Mouse (Mus musculus): Measurements from ENCODE around the gene Tnrc6b.

Gene Tnrc6b

GRCm38 (mm10) chr15:80736553-80736952, 25.4 kb downstream of the Tnrc6b start:
- no peak for DNase-seq (ENCODE audit: low spot score)

- DNase-seq (ENCODE audit: low spot score): no peak
These were observed 27.1 kb downstream of the Tnrc6b start for GRCm38 (mm10) chr15:80738244-80738643.

- no peak for DNase-seq (ENCODE audit: low spot score)
These were observed 28.9 kb downstream of the Tnrc6b start for GRCm38 (mm10) chr15:80739972-80740371.

- DNase-seq (ENCODE audit: low spot score): no peak
These were observed 30.7 kb downstream of the Tnrc6b start for GRCm38 (mm10) chr15:80741836-80742235.

- DNase-seq (ENCODE audit: low spot score): no peak
These were observed 31.9 kb downstream of the Tnrc6b start for GRCm38 (mm10) chr15:80742991-80743474.

GRCm38 (mm10) chr15:80743606-80744005, 32.5 kb downstream of the Tnrc6b start:
- DNase-seq (ENCODE audit: low spot score): no peak

- DNase-seq (ENCODE audit: low spot score): no peak
These were observed 33.7 kb downstream of the Tnrc6b start for GRCm38 (mm10) chr15:80744667-80745422.

- DNase-seq (ENCODE audit: low spot score): no peak
These were observed 37.9 kb downstream of the Tnrc6b start for GRCm38 (mm10) chr15:80748979-80749378.

- DNase-seq (ENCODE audit: low spot score): no peak
These were observed 42.2 kb downstream of the Tnrc6b start for GRCm38 (mm10) chr15:80753351-80753750.

- no peak for DNase-seq (ENCODE audit: low spot score)
These were observed 43.0 kb downstream of the Tnrc6b start for GRCm38 (mm10) chr15:80754103-80754502.

- no peak for DNase-seq (ENCODE audit: low spot score)
These were observed 48.3 kb downstream of the Tnrc6b start for GRCm38 (mm10) chr15:80759451-80759850.

GRCm38 (mm10) chr15:80760504-80760903, 49.4 kb downstream of the Tnrc6b start:
- no peak for DNase-seq (ENCODE audit: low spot score)

GRCm38 (mm10) chr15:80760935-80761334, 49.8 kb downstream of the Tnrc6b start:
- DNase-seq (ENCODE audit: low spot score): no peak

- no peak for DNase-seq (ENCODE audit: low spot score)
These were observed 51.5 kb downstream of the Tnrc6b start for GRCm38 (mm10) chr15:80762621-80763020.

GRCm38 (mm10) chr15:80764666-80765065, 53.6 kb downstream of the Tnrc6b start:
- DNase-seq (ENCODE audit: low spot score): no peak

- peak; percentile 72 for DNase-seq (ENCODE audit: low spot score)
These were observed 54.3 kb downstream of the Tnrc6b start for GRCm38 (mm10) chr15:80765381-80765780.

- DNase-seq (ENCODE audit: low spot score): no peak
These were observed 57.1 kb downstream of the Tnrc6b start for GRCm38 (mm10) chr15:80768216-80768615.

- no peak for DNase-seq (ENCODE audit: low spot score)
These were observed 60.9 kb downstream of the Tnrc6b start for GRCm38 (mm10) chr15:80771926-80772441.

GRCm38 (mm10) chr15:80774666-80775065, 63.6 kb downstream of the Tnrc6b start:
- no peak for DNase-seq (ENCODE audit: low spot score)

- DNase-seq (ENCODE audit: low spot score): no peak
These were observed 67.9 kb downstream of the Tnrc6b start for GRCm38 (mm10) chr15:80779006-80779405.

- no peak for DNase-seq (ENCODE audit: low spot score)
These were observed 69.1 kb downstream of the Tnrc6b start for GRCm38 (mm10) chr15:80780154-80780751.

- DNase-seq (ENCODE audit: low spot score): no peak
These were observed 70.2 kb downstream of the Tnrc6b start for GRCm38 (mm10) chr15:80781218-80781806.

GRCm38 (mm10) chr15:80784553-80784971, 73.4 kb downstream of the Tnrc6b start:
- DNase-seq (ENCODE audit: low spot score): no peak
